Mouse (Mus musculus): ENCODE data around the gene C130050O18Rik.

DNA sequence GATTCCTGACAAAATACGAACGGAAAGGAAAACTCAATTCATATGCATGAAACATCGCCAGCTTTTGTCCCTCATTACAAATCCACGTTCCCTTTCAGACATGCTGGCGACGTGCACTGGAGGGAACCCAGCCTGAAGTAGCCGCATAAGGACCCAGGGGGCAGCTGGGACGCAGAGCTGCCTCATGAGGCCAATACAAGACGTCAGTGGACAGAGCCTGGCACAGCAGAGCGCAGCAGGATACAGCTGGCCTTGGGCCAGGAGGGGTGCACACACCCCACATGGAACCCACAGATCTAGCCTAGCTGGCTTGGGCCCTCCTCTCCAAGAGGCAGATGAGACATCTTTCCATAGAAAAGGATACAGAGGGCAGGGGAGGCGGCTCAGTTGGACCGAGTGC, 33.4 kb downstream of the C130050O18Rik start:
- TF ChIP-seq POLR2A (IDR thresholded peaks at IDR 0.05; ENCODE audit: borderline replicate concordance, extremely low read depth, insufficient read depth, insufficient read length, poor library complexity, severe bottlenecking) (no peak), CTCF (IDR thresholded peaks at IDR 0.05; ENCODE audit: borderline replicate concordance, extremely low read depth, insufficient read depth, insufficient read length) (no peak)

All from brain, embryonic 14.5 days (tissue).